Mouse (Mus musculus) MEL (cell line): ENCODE measurements around the gene Osbpl10. TPM values are rescaled to one million over a fixed set of nuclear protein-coding genes. Genes with fewer than 3 reads are reported as not detected.

ENCODE experiments used
- DNase-seq: peaks from one replicate; pipeline ENCODE4 v3.0.0; 2011; ENCODE audit warnings: low read depth, low spot score
- H3K27ac ChIP-seq: 2 replicates; pipeline ENCODE4 v1.5.1; 2012; ENCODE audit warnings: low read depth, mild to moderate bottlenecking, control low read depth, low read length, moderate library complexity; ENCODE audit not compliant: control insufficient read depth
- H3K27me3 ChIP-seq, 2 experiments: fragments of 150-350 bp in 1 of 2; sonication (generic) in 1 of 2; 2 replicates each; pipeline ENCODE4 v1.6.1; 2012; ENCODE audit warnings: low read length in 2 of 2, mild to moderate bottlenecking in 2 of 2, improper control_type of control experiment in 1 of 2, moderate library complexity in 1 of 2; ENCODE audit not compliant: insufficient read depth in 2 of 2, control insufficient read depth in 1 of 2
- H3K36me3 ChIP-seq, 2 experiments: 2 replicates each; pipeline ENCODE4 v1.6.1; 2012 to 2014; ENCODE audit warnings: low read length in 2 of 2, improper control_type of control experiment in 1 of 2, inconsistent platforms in 1 of 2, mild to moderate bottlenecking in 1 of 2; ENCODE audit not compliant: insufficient read depth in 2 of 2, control insufficient read depth in 1 of 2
- H3K4me1 ChIP-seq, 2 experiments: fragments of 150-350 bp in 1 of 2; sonication (generic) in 1 of 2; 2 replicates each; pipeline ENCODE4 v1.6.1; 2012; ENCODE audit warnings: low read length in 2 of 2, improper control_type of control experiment in 1 of 2, mild to moderate bottlenecking in 1 of 2; ENCODE audit not compliant: insufficient read depth in 2 of 2, control insufficient read depth in 1 of 2
- H3K4me3 ChIP-seq, 2 experiments: fragments of 150-350 bp in 1 of 2; sonication (generic) in 1 of 2; 2 replicates each; pipeline ENCODE4 v1.5.1; 2012; ENCODE audit warnings: low read depth in 2 of 2, low read length in 2 of 2, mild to moderate bottlenecking in 2 of 2, moderate library complexity in 2 of 2, control low read depth in 1 of 2, improper control_type of control experiment in 1 of 2; ENCODE audit not compliant: control insufficient read depth in 1 of 2, insufficient read depth in 1 of 2
- H3K79me2 ChIP-seq: 2 replicates; pipeline ENCODE4 v1.6.1; 2012; ENCODE audit warnings: mild to moderate bottlenecking, low read length, moderate library complexity; ENCODE audit not compliant: control insufficient read depth, poor library complexity, insufficient read depth
- H3K9ac ChIP-seq: 2 replicates; pipeline ENCODE4 v1.6.1; 2012; ENCODE audit warnings: low read depth, mild to moderate bottlenecking, control low read depth, low read length, moderate library complexity; ENCODE audit not compliant: control insufficient read depth, poor library complexity, severe bottlenecking
- H3K9me3 ChIP-seq: fragments of 150-350 bp; sonication (generic); replicated peaks from 2 replicates; pipeline ENCODE4 v1.6.1; 2012; ENCODE audit warnings: mild to moderate bottlenecking, low read length, improper control_type of control experiment, moderate library complexity; ENCODE audit not compliant: insufficient read depth
- BHLHE40 ChIP-seq: IDR thresholded peaks from 2 replicates; pipeline ENCODE4 v1.6.1; 2012; ENCODE audit warnings: low read depth, mild to moderate bottlenecking, inconsistent platforms, low read length, improper control_type of control experiment, borderline replicate concordance
- CHD1 ChIP-seq: IDR thresholded peaks from 2 replicates; pipeline ENCODE4 v1.6.1; 2012; ENCODE audit warnings: low read depth, mild to moderate bottlenecking, inconsistent platforms, low read length, improper control_type of control experiment
- CTCF ChIP-seq, 3 experiments: IDR thresholded peaks in 2 of 3; conservative IDR thresholded peaks in 1 of 3; 2 replicates each; pipeline ENCODE4 v1.5.1; 2011 to 2012; ENCODE audit warnings: low read length in 3 of 3, low read depth in 2 of 3, mild to moderate bottlenecking in 2 of 3, improper control_type of control experiment in 1 of 3, inconsistent platforms in 1 of 3, mixed read lengths in 1 of 3, moderate library complexity in 1 of 3; ENCODE audit not compliant: control insufficient read depth in 1 of 3, insufficient read depth in 1 of 3, poor library complexity in 1 of 3, severe bottlenecking in 1 of 3
- ELF1 ChIP-seq: IDR thresholded peaks from 2 replicates; pipeline ENCODE4 v1.6.1; 2014; ENCODE audit warnings: low read depth, mild to moderate bottlenecking, inconsistent platforms, low read length, improper control_type of control experiment, moderate library complexity
- EP300 ChIP-seq, 2 experiments: IDR thresholded peaks; 2 replicates each; pipeline ENCODE4 v1.6.1; 2011; ENCODE audit warnings: improper control_type of control experiment in 2 of 2, low read length in 2 of 2, low read depth in 1 of 2, mild to moderate bottlenecking in 1 of 2
- ETS1 ChIP-seq: IDR thresholded peaks from 2 replicates; pipeline ENCODE4 v1.6.1; 2012; ENCODE audit warnings: low read depth, mild to moderate bottlenecking, inconsistent platforms, low read length, improper control_type of control experiment, moderate library complexity
- GABPA ChIP-seq: IDR thresholded peaks from 2 replicates; pipeline ENCODE4 v1.6.1; 2012; ENCODE audit warnings: low read depth, mild to moderate bottlenecking, inconsistent platforms, low read length, improper control_type of control experiment, moderate library complexity
- GATA1 ChIP-seq: IDR thresholded peaks from 2 replicates; pipeline ENCODE4 v1.6.1; 2011; ENCODE audit warnings: low read depth, low read length, improper control_type of control experiment
- HCFC1 ChIP-seq: IDR thresholded peaks from 2 replicates; pipeline ENCODE4 v1.6.1; 2012; ENCODE audit warnings: low read depth, mild to moderate bottlenecking, inconsistent platforms, low read length, improper control_type of control experiment, moderate library complexity
- JUND ChIP-seq: IDR thresholded peaks from 2 replicates; pipeline ENCODE4 v1.6.1; 2011; ENCODE audit warnings: low read depth, mild to moderate bottlenecking, improper control_type of control experiment, low read length
- KAT2A ChIP-seq: conservative IDR thresholded peaks from 2 replicates; pipeline ENCODE4 v1.6.1; 2012; ENCODE audit warnings: low read depth, low read length, improper control_type of control experiment, inconsistent platforms
- MAX ChIP-seq: IDR thresholded peaks from 2 replicates; pipeline ENCODE4 v1.6.1; 2011; ENCODE audit warnings: low read length, improper control_type of control experiment
- MEF2A ChIP-seq: IDR thresholded peaks from 2 replicates; pipeline ENCODE4 v1.6.1; 2014; ENCODE audit warnings: low read depth, mild to moderate bottlenecking, inconsistent platforms, low read length, improper control_type of control experiment; ENCODE audit not compliant: poor library complexity, insufficient replicate concordance, severe bottlenecking; ENCODE audit errors: extremely low read depth
- MXI1 ChIP-seq: IDR thresholded peaks from 2 replicates; pipeline ENCODE4 v1.6.1; 2011; ENCODE audit warnings: mild to moderate bottlenecking, low read depth, low read length, improper control_type of control experiment
- MYB ChIP-seq: IDR thresholded peaks from 2 replicates; pipeline ENCODE4 v1.6.1; 2011; ENCODE audit warnings: mild to moderate bottlenecking, low read depth, low read length, improper control_type of control experiment
- MYC ChIP-seq: IDR thresholded peaks from 2 replicates; pipeline ENCODE4 v1.6.1; 2011; ENCODE audit warnings: low read depth, mild to moderate bottlenecking, low read length, improper control_type of control experiment, moderate library complexity
- POLR2A ChIP-seq, 2 experiments: IDR thresholded peaks; 2 replicates each; pipeline ENCODE4 v1.6.1; 2011 to 2012; ENCODE audit warnings: low read length in 2 of 2, mild to moderate bottlenecking in 2 of 2, control low read depth in 1 of 2, improper control_type of control experiment in 1 of 2, low read depth in 1 of 2, moderate library complexity in 1 of 2; ENCODE audit not compliant: control insufficient read depth in 1 of 2, insufficient read depth in 1 of 2, poor library complexity in 1 of 2
- POLR2AphosphoS2 ChIP-seq: IDR thresholded peaks from 2 replicates; pipeline ENCODE4 v1.6.1; 2011; ENCODE audit warnings: low read length, improper control_type of control experiment
- POLR2AphosphoS5 ChIP-seq: IDR thresholded peaks from 2 replicates; pipeline ENCODE4 v1.6.1; 2012; ENCODE audit warnings: low read depth, borderline replicate concordance, mild to moderate bottlenecking, inconsistent platforms, low read length, moderate library complexity, mixed read lengths
- RAD21 ChIP-seq: IDR thresholded peaks from 2 replicates; pipeline ENCODE4 v1.6.1; 2011; ENCODE audit warnings: mild to moderate bottlenecking, low read depth, low read length, improper control_type of control experiment
- SIN3A ChIP-seq: IDR thresholded peaks from 2 replicates; pipeline ENCODE4 v1.6.1; 2012; ENCODE audit warnings: low read length, improper control_type of control experiment, inconsistent platforms
- SMC3 ChIP-seq: IDR thresholded peaks from 2 replicates; pipeline ENCODE4 v1.6.1; 2011; ENCODE audit warnings: low read depth, low read length, improper control_type of control experiment
- TBP ChIP-seq: IDR thresholded peaks from 2 replicates; pipeline ENCODE4 v1.8.0; 2011; ENCODE audit warnings: low read depth, low read length, improper control_type of control experiment
- TCF12 ChIP-seq: IDR thresholded peaks from 2 replicates; pipeline ENCODE4 v1.6.1; 2014; ENCODE audit warnings: low read depth, mild to moderate bottlenecking, inconsistent platforms, low read length, improper control_type of control experiment, moderate library complexity
- UBTF ChIP-seq: IDR thresholded peaks from 2 replicates; pipeline ENCODE4 v1.6.1; 2012; ENCODE audit warnings: low read depth, mild to moderate bottlenecking, inconsistent platforms, low read length, improper control_type of control experiment, moderate library complexity, borderline replicate concordance; ENCODE audit not compliant: insufficient read depth
- USF1 ChIP-seq: IDR thresholded peaks from 2 replicates; pipeline ENCODE4 v1.6.1; 2014; ENCODE audit warnings: low read depth, mild to moderate bottlenecking, inconsistent platforms, low read length, improper control_type of control experiment, moderate library complexity
- USF2 ChIP-seq, 2 experiments: IDR thresholded peaks; 2 replicates each; pipeline ENCODE4 v1.6.1; 2011 to 2012; ENCODE audit warnings: improper control_type of control experiment in 2 of 2, low read length in 2 of 2, borderline replicate concordance in 1 of 2, inconsistent platforms in 1 of 2, low read depth in 1 of 2, mild to moderate bottlenecking in 1 of 2; ENCODE audit not compliant: insufficient read depth in 1 of 2
- ZMIZ1 ChIP-seq: IDR thresholded peaks from 2 replicates; pipeline ENCODE4 v1.6.1; 2012; ENCODE audit warnings: low read depth, mild to moderate bottlenecking, inconsistent platforms, low read length, improper control_type of control experiment, moderate library complexity
- ZNF384 ChIP-seq: IDR thresholded peaks from 2 replicates; pipeline ENCODE4 v1.6.1; 2012; ENCODE audit warnings: low read depth, mild to moderate bottlenecking, inconsistent platforms, low read length, improper control_type of control experiment
- polyA plus RNA-seq, 2 experiments: library from polyadenylated mRNA; stranded (reverse) in 1 of 2; unstranded in 1 of 2; fragments of >175 nt in 1 of 2; fragments of >200 nt in 1 of 2; gene quantifications; 2 replicates each; pipeline versions ENCODE4 v1.2.1 to v1.2.4; 2012; ENCODE audit warnings: low replicate concordance in 2 of 2, low read depth in 1 of 2; ENCODE audit not compliant: insufficient read length in 2 of 2, insufficient read depth in 1 of 2, missing spikeins in 1 of 2
- total RNA-seq: library from RNA; depleted of rRNA; stranded (reverse); fragments of 300-350 nt; gene quantifications from 2 replicates; pipeline ENCODE4 v1.2.3, GENCODE M21; 2012

Gene Osbpl10
- total and polyA plus RNA-seq, 3 experiments, result not detected

- Histone ChIP-seq H3K4me3 (no peak overlapping the region), H3K27me3 (no peaks in the 10 kb centered on the region), H3K9me3 (no peaks in the 10 kb centered on the region), H3K4me1 (no peaks in the 10 kb centered on the region), H3K27ac (no peak overlapping the region), H3K9ac (no peak overlapping the region), H3K36me3 (peaks cover 0 to 35% of the 10 kb centered on the region in 2 experiments; a peak in 2 of 4 replicates), H3K79me2 (no peaks in the 10 kb centered on the region)
- no peak for DNase-seq
- TF ChIP-seq POLR2AphosphoS5 (no peak), GABPA (no peak), ELF1 (no peak), CHD1 (no peak), POLR2AphosphoS2 (no peak), EP300 (IDR thresholded peaks at IDR 0.05; ENCODE audit: low read depth in 1 of 2, low read length in 2 of 2) (no peak), MAX (no peak), GATA1 (no peak), TBP (no peak), UBTF (no peak), TCF12 (no peak), JUND (no peak), MYB (no peak), BHLHE40 (no peak), ZNF384 (no peak), KAT2A (no peak), USF2 (IDR thresholded peaks at IDR 0.05; ENCODE audit: borderline replicate concordance in 1 of 2, insufficient read depth in 1 of 2, low read depth in 1 of 2, low read length in 2 of 2) (no peak), SMC3 (no peak), POLR2A (IDR thresholded peaks at IDR 0.05; ENCODE audit: control insufficient read depth in 1 of 2, insufficient read depth in 1 of 2, low read depth in 1 of 2, low read length in 2 of 2, poor library complexity in 1 of 2) (no peak), RAD21 (no peak)
These were observed 266.7 kb downstream of the Osbpl10 start for GRCm38 (mm10) chr9:115245092-115245491.

GRCm38 (mm10) chr9:115249145-115249544 is 270.8 kb downstream of the Osbpl10 start:
- peaks cover 0 to 39% of the 10 kb centered on the region in 2 experiments; a peak in 2 of 4 replicates for H3K36me3 ChIP-seq

More at GRCm38 (mm10) chr9:115249145-115249544, 270.8 kb downstream of the Osbpl10 start:
- Histone ChIP-seq H3K79me2 (no peaks in the 10 kb centered on the region), H3K9ac (no peak overlapping the region), H3K4me1 (no peaks in the 10 kb centered on the region), H3K27me3 (no peaks in the 10 kb centered on the region), H3K27ac (no peak overlapping the region), H3K9me3 (no peaks in the 10 kb centered on the region), H3K4me3 (no peak overlapping the region)
- TF ChIP-seq ELF1 (no peak), GABPA (no peak), MYC (no peak), ETS1 (no peak), SIN3A (no peak), ZMIZ1 (no peak), USF1 (no peak), MYB (no peak), CTCF (IDR thresholded peaks at IDR 0.05 in 2 of 3, conservative IDR thresholded peaks at IDR 0.05 in 1 of 3; ENCODE audit: control insufficient read depth in 1 of 3, insufficient read depth in 1 of 3, low read depth in 2 of 3, low read length in 3 of 3, poor library complexity in 1 of 3, severe bottlenecking in 1 of 3) (no peak), ZNF384 (no peak), USF2 (IDR thresholded peaks at IDR 0.05; ENCODE audit: borderline replicate concordance in 1 of 2, insufficient read depth in 1 of 2, low read depth in 1 of 2, low read length in 2 of 2) (no peak), SMC3 (no peak), POLR2A (IDR thresholded peaks at IDR 0.05; ENCODE audit: control insufficient read depth in 1 of 2, insufficient read depth in 1 of 2, low read depth in 1 of 2, low read length in 2 of 2, poor library complexity in 1 of 2) (no peak), TCF12 (no peak), GATA1 (no peak), MEF2A (no peak), MXI1 (no peak), HCFC1 (no peak), MAX (no peak)
- no peak for DNase-seq
